ENCODE assay signal across 27 mouse cellular contexts in genomic region chr14:102674635-102675034, GRCm38 (mm10).
"Had no signal": no experiment of that assay in that cellular context is flagged by ENCODE, and none has a peak within 500 bp of the region (broad histone marks: within the 10 kb centered on the region; RNA-seq: fewer than 3 reads in every experiment).

No protein-coding gene starts in this region.

- H3K27me3 ChIP-seq: heart, embryonic 13.5 days; heart, embryonic 15.5 days; hindbrain, embryonic 13.5 days; hindbrain, embryonic 15.5 days; kidney, embryonic 15.5 days; limb, embryonic 12.5 days; liver, embryonic 13.5 days had no signal

- H3K27ac ChIP-seq: heart, adult 2 months; heart, embryonic 13.5 days; heart, embryonic 15.5 days; hindbrain, embryonic 13.5 days; hindbrain, embryonic 15.5 days; hindbrain, postnatal 0 days; kidney, embryonic 15.5 days; kidney, postnatal 0 days; left cerebral cortex, adult 2 months; limb, embryonic 10.5 days; limb, embryonic 12.5 days; liver, embryonic 13.5 days had no signal

- DNase-seq: gastrocnemius, postnatal 14 days; gastrocnemius, postnatal 36 days; heart, adult 11 months; heart, adult 2 months; heart, postnatal 14 days; heart, postnatal 36 days; kidney, adult 11 months; kidney, adult 2 months; kidney, adult 9 months; kidney, postnatal 14 days; kidney, postnatal 36 days; layer of hippocampus, adult 9-11 months; liver; liver, embryonic 13.5 days had no signal

- H3K4me3 ChIP-seq: heart, adult 2 months; heart, embryonic 13.5 days; heart, embryonic 15.5 days; hindbrain, embryonic 13.5 days; hindbrain, embryonic 15.5 days; kidney, embryonic 15.5 days; left cerebral cortex, adult 2 months; limb, embryonic 10.5 days; limb, embryonic 12.5 days; liver, embryonic 13.5 days had no signal

- H3K9ac ChIP-seq: heart, embryonic 13.5 days; heart, embryonic 15.5 days; hindbrain, embryonic 13.5 days; hindbrain, embryonic 15.5 days; kidney, embryonic 15.5 days; limb, embryonic 12.5 days; liver, embryonic 13.5 days had no signal

- ATAC-seq: intestine, embryonic 16.5 days had no signal

- H3K9me3 ChIP-seq: heart, embryonic 13.5 days; heart, embryonic 15.5 days; hindbrain, embryonic 13.5 days; hindbrain, embryonic 15.5 days; kidney, embryonic 15.5 days; limb, embryonic 10.5 days; limb, embryonic 12.5 days; liver, embryonic 13.5 days had no signal

- H3K4me2 ChIP-seq: heart, embryonic 11.5 days; heart, embryonic 13.5 days; heart, embryonic 15.5 days; hindbrain, embryonic 13.5 days; hindbrain, embryonic 15.5 days; kidney, embryonic 15.5 days; limb, embryonic 12.5 days; liver, embryonic 11.5 days; liver, embryonic 13.5 days had no signal

- H3K36me3 ChIP-seq: heart, embryonic 13.5 days; heart, embryonic 15.5 days; hindbrain, embryonic 13.5 days; hindbrain, embryonic 15.5 days; kidney, embryonic 15.5 days; limb, embryonic 10.5 days; limb, embryonic 12.5 days; liver, embryonic 13.5 days had no signal

- H3K4me1 ChIP-seq: heart, embryonic 13.5 days; heart, embryonic 15.5 days; hindbrain, embryonic 15.5 days; kidney, embryonic 15.5 days; limb, embryonic 10.5 days; limb, embryonic 12.5 days; liver, embryonic 13.5 days had no signal
